Mouse (Mus musculus): ENCODE data around the gene Clasp1.

GRCm38 (mm10) chr1:118511738-118512530, 123.1 kb downstream of the Clasp1 start:
- TF ChIP-seq CTCF (IDR thresholded peaks at IDR 0.05; ENCODE audit: extremely low read depth, insufficient read length, insufficient replicate concordance, low read depth, low read length), result no peak
- no peak for TF ChIP-seq POLR2A (IDR thresholded peaks at IDR 0.05; ENCODE audit: low read depth, low read length)

Data from small intestine, adult 2 months (tissue).